Mouse (Mus musculus) kidney, adult 2 months (tissue): ENCODE measurements around the gene Prpmp5. TPM values are rescaled to one million over a fixed set of nuclear protein-coding genes. Genes with fewer than 3 reads are reported as not detected.
"Not testable (repeated sequence)": the region's sequence is repeated elsewhere in the genome, so short reads cannot be mapped to it uniquely, and the experiment has no call there.

Experiments
- DNase-seq: peaks from one replicate; pipeline ENCODE4 v3.0.0; 2021
- H3K27ac ChIP-seq: fragments of 200-500 bp; 2 replicates; pipeline ENCODE4 v1.5.1; 2012; ENCODE audit warnings: low read depth, low read length, control low read depth, inconsistent platforms; ENCODE audit not compliant: insufficient read depth
- H3K27me3 ChIP-seq: fragments of 200-500 bp; replicated peaks from 2 replicates; pipeline ENCODE4 v1.6.1; 2012; ENCODE audit warnings: mild to moderate bottlenecking, moderate library complexity, low read length, inconsistent platforms; ENCODE audit not compliant: control insufficient read depth, insufficient read depth
- H3K36me3 ChIP-seq: fragments of 200-500 bp; 2 replicates; pipeline ENCODE4 v1.6.1; 2012; ENCODE audit warnings: mild to moderate bottlenecking, moderate library complexity, low read length, inconsistent platforms; ENCODE audit not compliant: control insufficient read depth, insufficient read depth
- H3K4me1 ChIP-seq: fragments of 200-500 bp; 2 replicates; pipeline ENCODE4 v1.6.1; 2011; ENCODE audit warnings: low read length; ENCODE audit not compliant: control insufficient read depth, insufficient read depth
- H3K4me3 ChIP-seq: fragments of 200-500 bp; 2 replicates; pipeline ENCODE4 v1.5.1; 2011; ENCODE audit warnings: mild to moderate bottlenecking, low read depth, low read length, control low read depth; ENCODE audit not compliant: insufficient read depth
- WGBS: fragments of 180-500 bp; shearing (Covaris S2); methylation state at CpG from one replicate; pipeline ENCODE4 v1.1.7; 2018; 5-methylcytosine and 5-hydroxymethylcytosine counted together
- polyA plus RNA-seq: library from polyadenylated mRNA; depleted of rRNA; stranded (reverse); fragments of >200 nt; gene quantifications from 2 replicates; pipeline ENCODE4 v1.2.3, GENCODE M21; 2012; rRNA removed

Gene Prpmp5
- not detected in 2 replicates for polyA plus RNA-seq

- not testable (repeated sequence) for H3K27ac ChIP-seq, DNase-seq, H3K4me1 ChIP-seq, H3K36me3 ChIP-seq, H3K27me3 ChIP-seq, H3K4me3 ChIP-seq
Measured at GRCm38 (mm10) chr6:132314657-132315056, at the start of gene Prpmp5. Prpmp5 (minus strand) TSS chr6:132314757.

DNA sequence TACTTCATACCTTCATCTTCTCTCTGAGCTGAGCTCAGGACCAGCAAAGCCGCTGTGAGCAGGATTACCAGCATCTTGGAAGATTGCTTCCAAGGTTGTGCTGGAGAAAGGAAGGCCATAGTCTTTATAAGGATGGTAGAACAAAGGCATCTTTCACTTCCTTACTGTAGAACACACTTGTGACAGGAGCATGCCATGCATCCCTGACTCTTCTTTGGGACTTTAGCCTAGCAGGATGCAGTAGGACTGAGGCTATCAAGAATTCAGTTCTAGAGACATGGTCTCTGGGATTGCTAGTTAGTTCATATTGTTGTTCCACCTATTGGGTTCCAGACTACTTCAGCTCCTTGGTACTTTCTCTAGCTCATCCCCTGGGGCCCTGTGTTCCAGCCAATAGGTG, 49.5 kb upstream of the Prpmp5 start, which contains the start of gene Gm8882:
Gene Gm8882 (minus strand): TSS at position 101 of the 400 bp plus-strand sequence.
- WGBS, result 74% methylated on average over 1 of the region's 1 CpGs
- H3K4me1 ChIP-seq, H3K4me3 ChIP-seq, DNase-seq, H3K36me3 ChIP-seq, H3K27me3 ChIP-seq, H3K27ac ChIP-seq: not testable (repeated sequence)

Other genes with a start within 250 kb of the Prpmp5 start
- not detected in 2 replicates for gene Prb1, start 104.2 kb downstream of the Prpmp5 start, polyA plus RNA-seq
- gene Gm8882, start 49.4 kb upstream of the Prpmp5 start, polyA plus RNA-seq, result not detected in 2 replicates